Mouse (Mus musculus): ENCODE results near the gene 2300009A05Rik.

Gene 2300009A05Rik

DNA sequence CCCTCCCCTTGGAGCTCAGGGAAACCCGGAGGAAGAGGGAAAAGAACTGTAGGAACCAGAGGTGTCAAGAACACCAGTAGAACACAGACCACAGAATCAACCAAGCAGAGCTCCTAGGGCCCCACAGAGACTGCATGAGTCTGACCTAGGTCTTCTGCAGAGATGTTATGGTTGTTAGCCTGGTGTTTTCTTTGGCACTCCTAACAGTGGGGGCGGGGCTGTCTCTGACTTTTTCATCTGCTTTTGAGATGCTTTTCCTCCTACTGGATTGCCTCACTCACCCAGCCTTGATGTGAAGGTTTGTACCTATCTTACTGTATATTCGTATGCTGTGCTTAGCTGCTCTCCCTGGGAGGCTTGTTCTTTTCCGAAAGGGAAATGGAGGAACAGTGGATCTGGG, 44.9 kb downstream of the 2300009A05Rik start:
- CTCF ChIA-PET, result no interaction called here
- POLR2A ChIA-PET, result interaction anchor here in 1 of 4 experiments (0.7 to 1.6 kb wide), 2 partner anchors 23 to 68 kb away, joined by 3 to 4 read pairs; no protein-coding TSS in a partner anchor

DNA sequence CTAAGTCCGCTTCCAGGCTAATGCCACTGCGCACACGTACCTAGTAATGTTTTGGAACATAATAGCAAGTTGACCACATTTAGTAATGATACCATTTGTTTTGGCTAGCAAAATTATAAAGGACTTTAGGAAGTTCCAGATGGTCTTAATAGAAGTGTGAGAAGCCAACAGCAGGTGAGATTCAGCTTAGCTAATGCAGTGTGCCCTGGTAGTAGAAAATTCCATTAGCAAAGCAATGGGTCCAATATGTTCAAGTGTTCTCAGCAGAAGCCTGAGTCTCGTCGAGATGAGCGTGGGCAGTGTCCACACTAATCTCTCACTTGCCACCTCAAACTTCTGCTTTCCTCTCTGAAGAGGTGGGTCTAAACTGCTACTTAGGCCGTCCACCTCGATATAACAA, 49.0 kb downstream of the 2300009A05Rik start:
- POLR2A ChIA-PET, result interaction anchor here in 2 of 4 experiments (0.6 to 1.5 kb wide), 3 partner anchors 10 to 514 kb away, joined by 3 read pairs; no protein-coding TSS in a partner anchor

DNA sequence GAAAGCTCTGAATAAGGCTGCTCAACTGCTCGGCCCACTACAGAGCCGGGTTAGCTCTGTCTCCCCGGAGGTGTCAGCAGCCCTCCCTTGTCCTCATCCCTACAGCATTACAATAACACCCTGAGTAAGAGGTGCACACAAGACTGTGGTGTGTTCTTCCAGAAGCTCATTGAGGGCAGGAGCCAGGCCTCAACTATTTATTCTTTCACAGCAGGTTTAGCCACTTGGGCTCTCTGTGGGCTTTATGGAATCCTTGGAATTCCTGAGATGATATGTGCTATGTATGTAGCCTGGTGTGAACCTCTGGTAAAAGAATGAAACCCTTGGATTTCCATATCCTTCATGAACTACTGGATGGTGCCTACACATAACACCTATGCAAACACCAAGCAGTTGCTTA, 49.8 kb downstream of the 2300009A05Rik start:
- ChIA-PET POLR2A (interaction anchor here in 2 of 4 experiments (0.7 to 1.5 kb wide), 2 partner anchors 9 to 197 kb away, joined by 3 read pairs; no protein-coding TSS in a partner anchor), CTCF (no interaction called here)

More for the DNA sequence above, 49.0 kb downstream of the 2300009A05Rik start:
- CTCF ChIA-PET, result interaction anchor here in 1 of 4 experiments (0.7 kb wide), 1 partner anchor 70 kb away, joined by 3 read pairs; no protein-coding TSS in a partner anchor

DNA sequence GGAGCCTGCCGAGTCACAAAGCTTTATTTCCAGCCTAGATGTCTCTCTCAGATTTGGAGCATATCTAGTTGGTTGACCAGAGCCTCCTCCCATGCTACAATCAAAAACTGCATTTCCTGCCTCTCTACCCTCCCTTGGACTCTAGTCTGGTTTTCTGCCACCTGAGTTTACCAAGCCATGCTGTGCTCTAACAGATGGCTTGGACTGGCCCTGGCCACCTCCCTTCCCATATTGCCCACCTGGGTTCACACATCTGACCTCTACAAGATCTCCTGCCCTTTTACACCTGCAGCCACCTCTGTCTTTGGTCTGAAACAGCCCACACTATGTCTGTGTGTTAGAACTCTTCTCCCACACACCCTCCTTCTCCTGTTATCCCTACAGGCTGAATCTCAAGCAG, 50.9 kb downstream of the 2300009A05Rik start:
- ChIA-PET CTCF (interaction anchor here in 1 of 4 experiments (0.6 kb wide), 1 partner anchor 145 kb away, joined by 3 read pairs; no protein-coding TSS in a partner anchor), POLR2A (no interaction called here)

DNA sequence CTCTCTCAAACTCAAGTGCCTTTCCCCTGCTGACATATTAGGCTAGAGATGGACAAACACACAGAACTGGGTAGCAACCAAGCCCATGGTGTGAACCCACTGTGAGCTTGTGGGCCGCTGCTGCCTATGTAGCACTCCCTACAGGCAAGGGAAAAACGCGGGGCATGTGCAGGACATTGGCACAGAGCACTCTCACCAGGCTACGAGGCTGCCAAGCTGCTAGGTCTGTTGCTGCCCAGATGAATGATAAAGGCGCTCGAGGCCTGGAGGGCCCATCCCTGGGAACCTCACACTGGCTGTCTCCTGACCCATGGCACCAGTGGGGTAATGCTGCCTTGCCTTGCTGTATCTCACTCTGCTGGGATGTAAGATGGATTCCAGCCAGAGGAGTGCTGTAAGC, 53.0 kb downstream of the 2300009A05Rik start:
- ChIA-PET POLR2A (no interaction called here), CTCF (no interaction called here)

Measured in embryonic stem cell, embryonic (primary cell).